Mouse (Mus musculus) heart, postnatal 0 days (tissue): ENCODE measurements at regions not wholly inside any gene's neighbourhood (a gene's known extent, or its start where the extent isn't known, plus 50 kb on each side); places are given as distances from the start of the nearest gene placed in this dataset.

Experiments used
- CTCF ChIP-seq: IDR thresholded peaks from 2 replicates; pipeline ENCODE4 v1.5.1; 2016; ENCODE audit warnings: antibody characterized with exemption, control low read depth, low read depth
- EP300 ChIP-seq: IDR thresholded peaks from 2 replicates; pipeline ENCODE4 v1.6.1; 2016; ENCODE audit warnings: antibody characterized with exemption, low read depth

GRCm38 (mm10) chr11:89242130-89242529, 60.0 kb downstream of the Nog start:
- no peak for TF ChIP-seq CTCF
- TF ChIP-seq EP300, result no peak
